Mouse (Mus musculus) lung, postnatal 0 days (tissue): ENCODE results near the gene Gm49450. TPM values are rescaled to one million over a fixed set of nuclear protein-coding genes. Genes with fewer than 3 reads are reported as not detected.

ENCODE experiments used
- ATAC-seq: fragments of 200-750 bp; cut with Nextera tagmentation; 2 replicates; pipeline ENCODE4 v1.8.0; 2017; ENCODE audit warnings: moderate library complexity
- DNase-seq: peaks from one replicate; pipeline ENCODE4 v3.0.0-alpha.2; 2016; ENCODE audit warnings: low spot score
- H3K27ac ChIP-seq: fragments of 300-500 bp; sonication (generic); 2 replicates; pipeline ENCODE4 v1.5.1; 2014; ENCODE audit warnings: antibody characterized with exemption, mild to moderate bottlenecking, low read length, mixed read lengths
- H3K27me3 ChIP-seq: fragments of 300-500 bp; sonication (generic); replicated peaks from 2 replicates; pipeline ENCODE4 v1.6.1; 2014; ENCODE audit warnings: low read length, mixed read lengths; ENCODE audit not compliant: insufficient read depth
- H3K36me3 ChIP-seq: fragments of 300-500 bp; sonication (generic); 2 replicates; pipeline ENCODE4 v1.6.1; 2014; ENCODE audit warnings: low read length, mixed read lengths; ENCODE audit not compliant: insufficient read depth
- H3K4me1 ChIP-seq: fragments of 300-500 bp; sonication (generic); 2 replicates; pipeline ENCODE4 v1.6.1; 2014; ENCODE audit warnings: antibody characterized with exemption, low read depth, low read length, mixed read lengths; ENCODE audit not compliant: insufficient read depth
- H3K4me2 ChIP-seq: fragments of 300-500 bp; sonication (generic); replicated peaks from 2 replicates; pipeline ENCODE4 v1.6.1; 2014; ENCODE audit warnings: low read depth, mild to moderate bottlenecking, low read length, moderate library complexity, mixed read lengths
- H3K4me3 ChIP-seq: fragments of 300-500 bp; sonication (generic); 2 replicates; pipeline ENCODE4 v1.5.1; 2014; ENCODE audit warnings: low read depth, low read length
- H3K9ac ChIP-seq: fragments of 300-500 bp; sonication (generic); replicated peaks from 2 replicates; pipeline ENCODE4 v1.6.1; 2014; ENCODE audit warnings: low read depth, mild to moderate bottlenecking
- H3K9me3 ChIP-seq: fragments of 300-500 bp; sonication (generic); 2 replicates; pipeline ENCODE4 v1.6.1; 2016; ENCODE audit warnings: low read length, mixed read lengths
- CTCF ChIP-seq: IDR thresholded peaks from 2 replicates; pipeline ENCODE4 v1.5.1; 2016; ENCODE audit warnings: antibody characterized with exemption, mild to moderate bottlenecking
- EP300 ChIP-seq: IDR thresholded peaks from 2 replicates; pipeline ENCODE4 v1.6.1; 2016; ENCODE audit warnings: antibody characterized with exemption, mild to moderate bottlenecking, control low read depth
- WGBS: fragments of 180-500 bp; shearing (Covaris S2); extraction: QIAGEN DNeasy Blood & Tissue Kit; methylation state at CpG from one replicate; pipeline ENCODE4 v1.1.7; 2014; 5-methylcytosine and 5-hydroxymethylcytosine counted together
- polyA plus RNA-seq: library from polyadenylated mRNA; unstranded; fragments of >200 nt; fragmentation: Nextera tagmentation; extraction: Ambion mirVana; gene quantifications from 2 replicates; pipeline ENCODE4 v1.2.1, GENCODE M21; 2015

Gm49450 gene
- polyA plus RNA-seq, 1 experiment from 2014 or later, result not detected

DNA sequence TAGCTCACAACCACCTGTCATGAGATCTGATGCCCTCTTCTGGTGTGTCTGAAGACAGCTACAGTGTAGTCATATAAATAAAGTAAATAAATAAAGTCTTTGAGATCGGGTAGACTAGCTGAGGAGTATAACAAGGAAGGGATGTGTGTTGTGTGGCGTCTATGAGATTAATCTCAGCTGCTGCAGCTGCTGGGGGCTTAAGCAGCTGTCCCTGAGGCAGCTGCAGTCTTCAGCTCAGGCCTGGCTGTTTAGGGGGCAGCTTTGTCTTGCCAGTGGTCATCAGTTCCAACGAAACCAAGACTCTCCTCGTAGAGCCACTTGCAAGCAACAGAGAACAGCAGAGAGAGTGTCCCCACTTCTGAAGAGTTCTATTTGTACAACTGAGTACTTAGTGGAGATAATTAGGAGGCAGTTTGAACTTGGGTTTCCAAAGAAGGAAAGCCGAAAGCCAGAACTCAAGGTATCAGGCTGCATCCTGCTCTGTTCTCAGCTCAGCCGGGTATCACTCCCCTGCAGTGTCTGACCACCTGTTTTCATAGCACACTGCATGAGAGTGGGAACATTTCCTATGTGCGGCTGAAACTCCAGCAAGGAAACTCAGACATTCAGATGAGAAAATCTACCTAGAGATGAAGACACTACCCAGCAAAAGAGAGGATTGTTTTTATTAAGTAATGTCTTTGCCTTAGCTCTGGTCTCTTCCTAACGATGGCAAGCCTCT lies 66.5 kb downstream of the Gm49450 start:
- no peaks in the 10 kb centered on the region for H3K4me1 ChIP-seq
- no peaks in the 10 kb centered on the region for H3K27me3 ChIP-seq
- TF ChIP-seq EP300 (no peak), CTCF (no peak)
- H3K4me3 ChIP-seq, result no peak overlapping the region
- DNase-seq (no peak), ATAC-seq (no peak)
- H3K9me3 ChIP-seq, result no peaks in the 10 kb centered on the region
- no peak overlapping the region for H3K4me2 ChIP-seq
- no peak overlapping the region for H3K27ac ChIP-seq
- no peaks in the 10 kb centered on the region for H3K36me3 ChIP-seq
- H3K9ac ChIP-seq, result no peak overlapping the region
- WGBS, result 42% methylated on average over 8 of the region's 8 CpGs

DNA sequence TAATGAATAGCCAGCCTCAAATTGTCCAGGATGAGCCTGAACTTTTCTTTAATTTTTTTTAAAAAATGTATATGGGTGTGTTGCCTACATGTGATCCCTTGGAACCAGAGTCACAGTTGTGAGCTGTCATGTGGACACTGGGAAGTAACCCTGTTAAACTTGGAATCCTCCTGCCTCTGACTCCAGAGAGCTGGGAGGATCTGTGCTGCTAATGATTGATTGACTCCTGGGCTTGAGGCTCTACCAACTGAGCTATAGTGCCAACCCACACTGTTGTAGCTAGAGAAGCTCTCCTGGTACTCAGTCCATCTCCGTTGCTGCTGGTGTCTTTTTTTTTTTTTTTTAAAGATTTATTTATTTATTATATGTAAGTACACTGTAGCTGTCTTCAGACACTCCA lies 69.2 kb downstream of the Gm49450 start:
- WGBS, result 50% methylated on average over 1 of the region's 1 CpGs

DNA sequence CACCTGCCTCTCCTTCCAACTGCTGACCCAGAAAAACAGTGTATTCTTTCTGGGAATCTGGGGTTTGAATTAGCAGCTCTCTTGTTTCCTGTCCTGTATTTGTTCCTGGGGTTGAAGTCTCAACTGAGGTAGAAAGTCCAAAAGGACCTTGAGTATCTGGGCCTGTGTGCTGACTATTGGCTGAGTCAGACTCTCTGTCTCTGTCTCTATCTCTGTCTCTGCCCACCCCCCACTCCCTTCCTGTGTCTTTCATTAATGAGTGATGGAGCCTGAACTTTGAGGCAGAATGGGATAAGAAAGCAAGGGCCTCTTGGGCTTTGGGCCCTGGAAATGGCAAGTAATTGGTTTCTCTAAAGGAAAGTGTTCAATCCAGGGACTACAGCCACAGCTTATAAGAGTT lies 69.7 kb downstream of the Gm49450 start:
- H3K9ac ChIP-seq, result no peak overlapping the region
- TF ChIP-seq EP300, result no peak
- TF ChIP-seq CTCF, result no peak
- no peaks in the 10 kb centered on the region for H3K9me3 ChIP-seq
- DNase-seq, result no peak
- no peak for ATAC-seq
- H3K4me3 ChIP-seq, result no peak overlapping the region
- H3K27ac ChIP-seq, result no peak overlapping the region
- no peaks in the 10 kb centered on the region for H3K27me3 ChIP-seq
- no peaks in the 10 kb centered on the region for H3K4me1 ChIP-seq
- no peaks in the 10 kb centered on the region for H3K36me3 ChIP-seq
- H3K4me2 ChIP-seq, result no peak overlapping the region

More for the DNA sequence above, 69.2 kb downstream of the Gm49450 start:
- H3K4me3 ChIP-seq, result no peak overlapping the region
- H3K4me2 ChIP-seq, result no peak overlapping the region
- TF ChIP-seq EP300, result no peak
- TF ChIP-seq CTCF, result no peak
- H3K4me1 ChIP-seq, result no peaks in the 10 kb centered on the region
- DNase-seq (no peak), ATAC-seq (no peak)
- no peaks in the 10 kb centered on the region for H3K9me3 ChIP-seq
- H3K27me3 ChIP-seq, result no peaks in the 10 kb centered on the region
- H3K36me3 ChIP-seq, result no peaks in the 10 kb centered on the region
- no peak overlapping the region for H3K9ac ChIP-seq
- no peak overlapping the region for H3K27ac ChIP-seq

Other genes with a start within 250 kb of the Gm49450 start
- gene Ccdc65, start 245.3 kb downstream of the Gm49450 start, polyA plus RNA-seq, result 3.7 and 5.1 TPM in 2 replicates
- 45.2 and 45.5 TPM in 2 replicates for gene Fkbp11, start 225.4 kb downstream of the Gm49450 start, polyA plus RNA-seq
- 47.1 and 56.0 TPM in 2 replicates for gene Arf3, start 190.3 kb downstream of the Gm49450 start, polyA plus RNA-seq
- 0.13 and 0.14 TPM in 2 replicates for gene Wnt10b, start 175.4 kb downstream of the Gm49450 start, polyA plus RNA-seq
- not detected in 2 replicates for gene Wnt1, start 163.7 kb downstream of the Gm49450 start, polyA plus RNA-seq
- gene Ddn, start 144.1 kb downstream of the Gm49450 start, polyA plus RNA-seq, result 0.04 TPM in 2 replicates
- gene Prkag1, start 122.0 kb downstream of the Gm49450 start, polyA plus RNA-seq, result 72.2 and 76.7 TPM in 2 replicates
- 8.7 and 11.1 TPM in 2 replicates for gene Kmt2d, start 82.3 kb downstream of the Gm49450 start, polyA plus RNA-seq
- gene Rhebl1, start 59.0 kb downstream of the Gm49450 start, polyA plus RNA-seq, result 8.1 and 10.2 TPM in 2 replicates
- gene Dhh, start 55.0 kb downstream of the Gm49450 start, polyA plus RNA-seq, result 5.1 and 6.6 TPM in 2 replicates
- gene Lmbr1l, start 35.3 kb downstream of the Gm49450 start, polyA plus RNA-seq, result 16.5 and 17.0 TPM in 2 replicates
- gene Tuba1b, start 19.0 kb downstream of the Gm49450 start, polyA plus RNA-seq, result 415 and 427 TPM in 2 replicates
- 881 and 945 TPM in 2 replicates for gene Tuba1a, start 152 bp upstream of the Gm49450 start, polyA plus RNA-seq
- gene Tuba1c, start 76.3 kb upstream of the Gm49450 start, polyA plus RNA-seq, result 45.1 and 53.2 TPM in 2 replicates
- gene Prph, start 101.6 kb upstream of the Gm49450 start, polyA plus RNA-seq, result 0.32 and 0.42 TPM in 2 replicates
- gene Troap, start 121.0 kb upstream of the Gm49450 start, polyA plus RNA-seq, result 0.95 and 0.99 TPM in 2 replicates
- not detected in 2 replicates for gene C1ql4, start 134.3 kb upstream of the Gm49450 start, polyA plus RNA-seq
- gene Dnajc22, start 139.6 kb upstream of the Gm49450 start, polyA plus RNA-seq, result 0.50 and 0.96 TPM in 2 replicates
- gene Spats2, start 172.4 kb upstream of the Gm49450 start, polyA plus RNA-seq, result 13.7 and 16.3 TPM in 2 replicates